Mouse (Mus musculus) lung, embryonic 16.5 days (tissue): ENCODE results near the gene Hdac9. TPM values are rescaled to one million over a fixed set of nuclear protein-coding genes. Genes with fewer than 3 reads are reported as not detected.

Experiments
- ATAC-seq: fragments of 200-750 bp; cut with Nextera tagmentation; 2 replicates; pipeline ENCODE4 v1.8.0; 2017; ENCODE audit warnings: low read depth, mild to moderate bottlenecking, moderate library complexity
- H3K27ac ChIP-seq: fragments of 300-500 bp; sonication (generic); 2 replicates; pipeline ENCODE4 v1.5.1; 2014; ENCODE audit warnings: mild to moderate bottlenecking, control low read depth, low read length
- H3K27me3 ChIP-seq: fragments of 300-500 bp; sonication (generic); 2 replicates; pipeline ENCODE4 v1.6.1; 2014; ENCODE audit warnings: low read depth, low read length, mixed read lengths; ENCODE audit not compliant: control insufficient read depth, insufficient read depth
- H3K36me3 ChIP-seq: fragments of 300-500 bp; sonication (generic); 2 replicates; pipeline ENCODE4 v1.6.1; 2014; ENCODE audit warnings: low read length; ENCODE audit not compliant: control insufficient read depth, insufficient read depth
- H3K4me1 ChIP-seq: fragments of 300-500 bp; sonication (generic); replicated peaks from 2 replicates; pipeline ENCODE4 v1.6.1; 2014; ENCODE audit warnings: low read length, mixed read lengths; ENCODE audit not compliant: control insufficient read depth, insufficient read depth
- H3K4me2 ChIP-seq: fragments of 300-500 bp; sonication (generic); 2 replicates; pipeline ENCODE4 v1.6.1; 2014; ENCODE audit warnings: low read depth, low read length, control low read depth
- H3K4me3 ChIP-seq: fragments of 300-500 bp; sonication (generic); 2 replicates; pipeline ENCODE4 v1.5.1; 2014; ENCODE audit warnings: mild to moderate bottlenecking, low read length, control low read depth
- H3K9ac ChIP-seq: fragments of 300-500 bp; sonication (generic); 2 replicates; pipeline ENCODE4 v1.6.1; 2014; ENCODE audit warnings: low read length, control low read depth
- H3K9me3 ChIP-seq: fragments of 300-500 bp; sonication (generic); 2 replicates; pipeline ENCODE4 v1.6.1; 2016; ENCODE audit warnings: low read length; ENCODE audit not compliant: control insufficient read depth
- WGBS: fragments of 180-500 bp; shearing (Covaris S2); extraction: QIAGEN DNeasy Blood & Tissue Kit; methylation state at CpG from one replicate; pipeline ENCODE4 v1.1.7; 2014; 5-methylcytosine and 5-hydroxymethylcytosine counted together
- polyA plus RNA-seq: library from polyadenylated mRNA; unstranded; fragments of >200 nt; fragmentation: Nextera tagmentation; extraction: Ambion mirVana; gene quantifications from 2 replicates; pipeline ENCODE4 v1.2.1, GENCODE M21; 2015

Gene Hdac9
- polyA plus RNA-seq, 1 experiment from 2014 or later = 5.9 TPM

DNA sequence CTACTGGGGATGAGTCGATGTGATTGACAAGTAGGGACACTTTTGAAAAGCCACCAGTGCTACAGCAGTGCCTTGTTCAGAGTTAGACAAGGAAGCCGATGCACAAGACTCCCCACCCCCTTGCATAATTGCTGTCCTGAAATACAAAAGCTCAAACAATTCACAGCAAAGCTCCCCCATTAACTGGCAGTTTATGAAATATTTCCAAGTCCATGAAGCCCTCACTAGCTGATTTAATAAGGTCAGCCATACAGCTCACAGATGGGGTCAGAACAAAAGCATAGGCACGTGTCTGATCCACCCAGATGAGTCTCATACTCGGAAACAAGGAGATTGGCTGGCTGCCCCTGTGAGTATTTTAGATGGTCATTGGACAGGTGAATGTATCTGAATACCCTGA lies 228.0 kb downstream of the Hdac9 start:
- WGBS = 80% methylated on average over 4 of the region's 4 CpGs
- Histone ChIP-seq H3K27ac (no peak overlapping the region), H3K36me3 (no peaks in the 10 kb centered on the region), H3K9me3 (no peaks in the 10 kb centered on the region), H3K27me3 (no peaks in the 10 kb centered on the region), H3K9ac (no peak overlapping the region), H3K4me3 (no peak overlapping the region), H3K4me1 (no peaks in the 10 kb centered on the region), H3K4me2 (no peak overlapping the region)
- ATAC-seq = no peak

DNA sequence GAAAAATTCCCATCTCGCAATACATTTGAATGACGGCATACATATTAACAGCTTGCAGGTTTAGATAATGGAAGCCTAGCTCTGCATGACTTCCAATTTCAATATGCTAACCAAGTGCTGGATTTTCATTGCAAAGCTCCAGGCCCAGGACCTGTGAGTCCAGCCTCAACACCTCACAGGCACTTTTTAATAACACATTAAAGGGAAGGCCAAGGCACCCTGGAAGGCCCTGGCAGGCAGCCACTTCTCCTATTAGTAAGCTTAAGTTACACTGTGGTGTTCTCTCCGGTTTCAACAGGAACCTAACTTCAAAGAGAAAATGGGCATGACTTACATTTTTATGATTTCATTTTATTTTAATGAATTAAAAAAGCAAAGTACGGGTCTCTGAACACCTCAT lies 233.5 kb downstream of the Hdac9 start:
- no peaks in the 10 kb centered on the region for H3K4me1 ChIP-seq
- WGBS = 34% methylated on average over 4 of the region's 4 CpGs

DNA sequence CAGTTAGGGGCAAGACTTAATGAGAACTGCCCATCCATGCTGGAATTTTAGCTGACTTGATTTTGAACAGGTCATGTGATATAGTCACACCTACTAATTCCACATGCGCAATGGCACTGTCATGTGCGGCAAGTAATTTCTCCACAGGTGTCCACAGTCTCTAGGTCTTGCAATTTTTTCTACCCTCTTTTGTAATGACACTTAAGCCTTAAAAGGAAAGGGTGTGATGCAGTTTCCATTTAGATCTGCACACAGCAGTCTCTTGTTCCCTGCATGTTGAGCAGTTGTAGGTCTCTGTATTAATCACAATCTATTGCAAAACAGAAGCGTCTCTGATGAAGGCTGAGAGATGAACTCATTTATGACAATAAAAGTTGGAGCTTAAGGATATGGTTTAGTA lies 234.2 kb downstream of the Hdac9 start:
- ATAC-seq = no peak
- no peak overlapping the region for H3K4me3 ChIP-seq
- no peaks in the 10 kb centered on the region for H3K36me3 ChIP-seq
- H3K27me3 ChIP-seq = no peaks in the 10 kb centered on the region
- no peaks in the 10 kb centered on the region for H3K9me3 ChIP-seq
- H3K4me1 ChIP-seq = no peaks in the 10 kb centered on the region
- H3K9ac ChIP-seq = no peak overlapping the region
- WGBS = 94% methylated on average over 3 of the region's 3 CpGs
- H3K27ac ChIP-seq = no peak overlapping the region
- H3K4me2 ChIP-seq = no peak overlapping the region

More for the DNA sequence above, 233.5 kb downstream of the Hdac9 start:
- Histone ChIP-seq H3K4me3 (no peak overlapping the region), H3K4me2 (no peak overlapping the region), H3K9me3 (no peaks in the 10 kb centered on the region), H3K9ac (no peak overlapping the region), H3K27ac (no peak overlapping the region), H3K27me3 (no peaks in the 10 kb centered on the region), H3K36me3 (no peaks in the 10 kb centered on the region)
- no peak for ATAC-seq

DNA sequence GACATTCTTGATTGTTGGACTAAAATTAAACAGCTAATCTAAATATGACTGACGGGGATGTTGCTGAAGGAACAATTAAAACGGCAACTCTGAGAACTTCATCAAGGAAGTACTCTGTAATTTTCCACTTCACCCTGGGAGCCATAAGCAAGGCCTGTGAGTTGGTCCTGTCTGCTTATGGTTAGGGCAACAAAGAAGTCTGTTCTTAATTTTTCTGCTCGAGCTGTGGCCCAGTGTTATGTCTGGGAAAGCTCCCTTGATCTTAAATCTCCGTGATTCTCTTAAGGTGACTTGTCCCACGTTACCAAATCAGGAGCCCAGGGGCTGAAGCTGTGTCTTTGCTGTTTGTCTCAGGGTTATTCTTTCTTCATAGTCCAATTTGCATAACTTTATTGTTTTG lies 236.3 kb downstream of the Hdac9 start:
- no peaks in the 10 kb centered on the region for H3K27me3 ChIP-seq
- H3K36me3 ChIP-seq = no peaks in the 10 kb centered on the region
- H3K4me3 ChIP-seq = no peak overlapping the region
- no peaks in the 10 kb centered on the region for H3K4me1 ChIP-seq
- H3K27ac ChIP-seq = no peak overlapping the region
- no peaks in the 10 kb centered on the region for H3K9me3 ChIP-seq
- ATAC-seq = no peak
- no peak overlapping the region for H3K9ac ChIP-seq
- no peak overlapping the region for H3K4me2 ChIP-seq
- WGBS = 58% methylated on average over 5 of the region's 5 CpGs

DNA sequence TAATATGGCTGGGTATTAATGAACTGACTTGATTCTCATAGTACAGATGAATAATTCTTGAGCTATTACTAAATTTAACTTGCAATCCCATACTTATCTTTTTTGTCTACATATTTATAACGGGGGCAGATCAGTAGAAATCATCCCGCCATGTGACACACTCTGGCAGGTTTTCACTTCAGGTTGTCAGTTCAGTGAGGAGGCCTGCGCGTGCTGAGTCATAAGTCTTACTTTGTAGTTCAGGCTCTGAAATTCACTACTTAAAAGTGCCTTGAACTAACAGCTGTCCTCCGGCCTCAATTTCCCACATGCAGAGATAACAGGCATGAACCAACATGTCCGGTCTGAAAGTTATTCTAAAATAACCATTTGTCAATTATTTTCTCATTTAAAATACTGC lies 239.8 kb downstream of the Hdac9 start:
- 68% methylated on average over 6 of the region's 6 CpGs for WGBS
- ATAC-seq = no peak
- Histone ChIP-seq H3K4me1 (no peaks in the 10 kb centered on the region), H3K4me3 (no peak overlapping the region), H3K36me3 (no peaks in the 10 kb centered on the region), H3K4me2 (no peak overlapping the region), H3K9me3 (no peaks in the 10 kb centered on the region), H3K27ac (no peak overlapping the region), H3K9ac (no peak overlapping the region), H3K27me3 (no peaks in the 10 kb centered on the region)

DNA sequence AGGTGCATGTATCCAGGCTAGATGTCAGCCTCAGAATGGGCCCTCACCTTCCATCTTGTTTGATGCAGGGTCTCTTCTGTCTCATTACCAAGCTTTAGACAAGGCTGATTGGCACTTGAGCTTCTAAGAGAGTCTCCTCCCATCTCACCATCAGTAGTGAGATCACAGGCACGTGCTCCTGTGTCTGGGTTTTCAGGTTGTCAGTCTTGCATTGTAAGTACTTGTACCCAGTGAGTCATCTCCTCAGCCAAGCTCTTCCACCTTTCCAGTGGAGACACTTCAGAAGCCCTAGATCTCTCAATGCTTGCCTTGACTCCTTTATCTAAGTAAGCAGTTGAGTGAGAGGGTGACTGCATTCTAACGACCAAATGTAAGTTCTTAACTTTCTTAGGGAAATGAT lies 242.7 kb downstream of the Hdac9 start:
- no peak overlapping the region for H3K27ac ChIP-seq
- no peak overlapping the region for H3K9ac ChIP-seq
- WGBS = 40% methylated on average over 2 of the region's 2 CpGs
- H3K4me2 ChIP-seq = no peak overlapping the region
- no peaks in the 10 kb centered on the region for H3K36me3 ChIP-seq
- H3K9me3 ChIP-seq = no peaks in the 10 kb centered on the region
- no peak overlapping the region for H3K4me3 ChIP-seq
- ATAC-seq = 0 out of 2 replicates have a peak, but pooled peaks have one; percentile 26
- H3K4me1 ChIP-seq = no peaks in the 10 kb centered on the region
- no peaks in the 10 kb centered on the region for H3K27me3 ChIP-seq

DNA sequence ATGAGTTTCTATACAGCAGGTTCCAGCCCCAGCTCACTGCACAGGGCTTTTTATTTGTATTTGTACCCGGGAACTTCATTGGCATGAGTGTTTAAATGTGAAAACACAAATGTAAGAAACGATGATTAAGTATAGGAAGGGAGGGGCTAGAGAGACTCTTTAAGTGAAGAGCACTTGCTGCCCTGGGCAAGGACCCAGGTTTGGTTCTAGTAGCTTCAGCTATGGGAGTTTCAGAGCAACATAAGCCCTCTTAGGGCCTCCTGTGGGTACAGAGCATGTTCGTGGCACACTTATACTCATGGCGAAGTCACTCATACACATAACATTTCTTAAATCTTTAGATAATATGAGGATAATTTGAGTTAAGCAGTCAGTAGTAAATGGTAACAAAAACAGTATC lies 243.4 kb downstream of the Hdac9 start:
- Histone ChIP-seq H3K27ac (no peak overlapping the region), H3K4me2 (no peak overlapping the region), H3K27me3 (no peaks in the 10 kb centered on the region), H3K4me3 (no peak overlapping the region), H3K9me3 (no peaks in the 10 kb centered on the region), H3K36me3 (no peaks in the 10 kb centered on the region), H3K9ac (no peak overlapping the region), H3K4me1 (no peaks in the 10 kb centered on the region)
- 46% methylated on average over 4 of the region's 4 CpGs for WGBS
- ATAC-seq = 0 out of 2 replicates have a peak, but pooled peaks have one; percentile 71

DNA sequence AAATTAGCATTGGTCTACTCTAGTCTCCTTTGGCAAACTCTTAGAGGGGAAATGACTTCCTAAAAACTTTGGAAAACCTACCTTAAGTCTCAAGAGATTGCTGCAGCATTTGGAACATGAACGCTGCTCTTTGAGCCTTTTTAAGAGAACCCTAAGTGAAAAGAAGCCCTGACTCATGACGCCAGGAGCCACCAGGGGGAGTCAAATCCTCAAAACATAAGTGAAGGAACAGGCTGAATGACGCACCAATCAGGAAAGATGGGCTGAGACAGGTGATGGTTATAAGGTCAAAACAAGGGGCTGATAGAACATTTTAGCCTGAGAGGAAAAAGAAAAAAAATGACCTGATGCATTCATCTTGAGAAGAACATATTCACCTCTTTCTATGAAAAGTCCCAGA lies 252.1 kb downstream of the Hdac9 start:
- WGBS = 3% methylated on average over 3 of the region's 3 CpGs
- H3K4me3 ChIP-seq = no peak overlapping the region
- no peaks in the 10 kb centered on the region for H3K4me1 ChIP-seq
- no peaks in the 10 kb centered on the region for H3K27me3 ChIP-seq
- H3K36me3 ChIP-seq = no peaks in the 10 kb centered on the region
- H3K9ac ChIP-seq = no peak overlapping the region
- no peak for ATAC-seq
- no peak overlapping the region for H3K27ac ChIP-seq
- H3K9me3 ChIP-seq = no peaks in the 10 kb centered on the region
- no peak overlapping the region for H3K4me2 ChIP-seq

DNA sequence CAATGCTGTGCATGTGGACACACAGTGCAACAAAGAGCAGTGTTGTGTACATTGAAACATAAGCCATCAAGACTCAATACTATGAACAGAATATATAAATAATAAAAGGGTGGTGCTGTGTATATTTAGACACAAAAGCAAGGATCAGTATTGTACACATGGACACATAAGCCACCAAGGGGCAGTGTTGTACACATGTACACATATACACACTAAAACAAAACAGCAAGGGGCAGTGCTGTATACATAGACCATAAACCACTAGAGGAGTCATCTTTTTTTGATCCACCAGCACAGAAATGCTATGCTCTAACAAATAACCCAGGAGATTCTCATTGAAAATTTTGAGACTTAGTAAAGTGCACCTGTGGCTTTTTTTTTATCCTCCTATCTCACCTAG lies 255.5 kb downstream of the Hdac9 start:
- H3K4me2 ChIP-seq = no peak overlapping the region
- H3K27me3 ChIP-seq = no peaks in the 10 kb centered on the region
- no peak overlapping the region for H3K27ac ChIP-seq
- H3K36me3 ChIP-seq = no peaks in the 10 kb centered on the region
- H3K9ac ChIP-seq = no peak overlapping the region
- H3K9me3 ChIP-seq = no peaks in the 10 kb centered on the region
- no peaks in the 10 kb centered on the region for H3K4me1 ChIP-seq
- no peak overlapping the region for H3K4me3 ChIP-seq
- no peak for ATAC-seq

DNA sequence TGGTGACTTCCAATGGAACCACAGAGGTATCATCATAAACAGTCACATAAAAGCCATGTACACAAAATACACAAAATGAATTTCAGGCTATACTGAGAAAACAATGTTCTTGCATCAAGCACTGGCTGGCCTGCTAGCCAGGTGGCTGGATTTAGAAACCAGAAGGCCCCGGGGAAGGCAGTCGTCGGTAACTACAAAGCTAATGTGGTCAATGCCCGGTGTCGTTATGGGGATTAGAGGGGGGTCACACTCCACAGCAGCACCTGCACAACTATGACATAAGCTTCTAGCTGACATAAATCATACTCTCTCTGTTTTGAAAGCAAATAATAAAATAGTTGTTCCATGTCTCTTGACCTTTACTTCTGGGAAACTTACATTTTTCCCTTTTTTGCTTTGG lies 256.9 kb downstream of the Hdac9 start:
- Histone ChIP-seq H3K27me3 (no peaks in the 10 kb centered on the region), H3K36me3 (no peaks in the 10 kb centered on the region), H3K9me3 (no peaks in the 10 kb centered on the region), H3K27ac (no peak overlapping the region), H3K4me2 (no peak overlapping the region), H3K4me3 (no peak overlapping the region), H3K9ac (no peak overlapping the region), H3K4me1 (no peaks in the 10 kb centered on the region)
- no peak for ATAC-seq
- 55% methylated on average over 5 of the region's 5 CpGs for WGBS
